Mouse (Mus musculus): ENCODE data around the gene Hspb2. TPM values are rescaled to one million over a fixed set of nuclear protein-coding genes. Genes with fewer than 3 reads are reported as not detected.
A peak's percentile ranks its signal among the peaks of the same experiment; 100 is the strongest.

Hspb2 gene
- polyA plus RNA-seq, 1 experiment from 2014 or later, result 6.9 TPM

- no peak overlapping the region for H3K27ac ChIP-seq
- no peaks in the 10 kb centered on the region for H3K9me3 ChIP-seq
- 87% methylated on average over 2 of the region's 2 CpGs for WGBS
- H3K27me3 ChIP-seq (replicated peaks), result no peaks in the 10 kb centered on the region
- no peak overlapping the region for H3K4me2 ChIP-seq
- no peak overlapping the region for H3K4me3 ChIP-seq (replicated peaks)
- no peak for ATAC-seq (ENCODE audit: insufficient read depth, low FRiP score, low read depth)
- H3K4me1 ChIP-seq, result peaks cover 14% of the 10 kb centered on the region; the same call in 1 of the 2 replicates
- H3K9ac ChIP-seq, result no peak overlapping the region
- 0 out of 2 replicates have a peak, but pooled peaks cover 5% of the 10 kb centered on the region for H3K36me3 ChIP-seq
Observed at GRCm38 (mm10) chr9:50770011-50770410, 17.9 kb upstream of the Hspb2 start.

- 4% methylated on average over 59 of the region's 59 CpGs for WGBS
- Histone ChIP-seq H3K27ac (peak within 1 kb of the TSS; percentile 96), H3K4me1 (peaks cover 9% of the 10 kb centered on the region; the same call in 1 of the 2 replicates), H3K4me2 (peak within 1 kb of the TSS; percentile 78), H3K4me3 (replicated peaks) (peak within 1 kb of the TSS; percentile 60), H3K9me3 (no peaks in the 10 kb centered on the region), H3K36me3 (0 out of 2 replicates have a peak, but pooled peaks cover 5% of the 10 kb centered on the region), H3K9ac (peak within 1 kb of the TSS; percentile 68; the same call in 1 of the 2 replicates), H3K27me3 (replicated peaks) (no peaks in the 10 kb centered on the region)
- peak; percentile 95 for ATAC-seq (ENCODE audit: insufficient read depth, low FRiP score, low read depth)
Observed at GRCm38 (mm10) chr9:50768107-50769002, 16.2 kb upstream of the Hspb2 start, which contains the start of gene Fdxacb1. Gene Fdxacb1 (plus strand): TSS chr9:50768236.

- no peak for ATAC-seq (ENCODE audit: insufficient read depth, low FRiP score, low read depth)
Observed at GRCm38 (mm10) chr9:50767531-50768106, 15.5 kb upstream of the Hspb2 start.

GRCm38 (mm10) chr9:50763331-50763730 is 11.2 kb upstream of the Hspb2 start:
- Histone ChIP-seq H3K9ac (no peak overlapping the region), H3K4me1 (0 out of 2 replicates have a peak, but pooled peaks cover 5% of the 10 kb centered on the region), H3K27ac (no peak overlapping the region), H3K9me3 (no peaks in the 10 kb centered on the region), H3K4me3 (replicated peaks) (no peak overlapping the region), H3K4me2 (no peak overlapping the region), H3K27me3 (replicated peaks) (no peaks in the 10 kb centered on the region), H3K36me3 (no peaks in the 10 kb centered on the region)
- ATAC-seq (ENCODE audit: insufficient read depth, low FRiP score, low read depth), result no peak
- 49% methylated on average over 1 of the region's 1 CpGs for WGBS

More at GRCm38 (mm10) chr9:50767531-50768106, 15.5 kb upstream of the Hspb2 start:
- Histone ChIP-seq H3K4me1 (peaks cover 9% of the 10 kb centered on the region; the same call in 1 of the 2 replicates), H3K27ac (peak overlapping the region; percentile 96), H3K36me3 (0 out of 2 replicates have a peak, but pooled peaks cover 5% of the 10 kb centered on the region), H3K4me2 (peak overlapping the region; percentile 78), H3K27me3 (replicated peaks) (no peaks in the 10 kb centered on the region), H3K9ac (peak overlapping the region; percentile 68; the same call in 1 of the 2 replicates), H3K9me3 (no peaks in the 10 kb centered on the region), H3K4me3 (replicated peaks) (peak overlapping the region; percentile 60)
- WGBS, result 4% methylated on average over 17 of the region's 17 CpGs

GRCm38 (mm10) chr9:50761520-50762243 is 9.5 kb upstream of the Hspb2 start:
- ATAC-seq (ENCODE audit: insufficient read depth, low FRiP score, low read depth), result no peak
- no peaks in the 10 kb centered on the region for H3K27me3 ChIP-seq (replicated peaks)
- no peak overlapping the region for H3K4me3 ChIP-seq (replicated peaks)
- H3K9ac ChIP-seq, result no peak overlapping the region
- no peaks in the 10 kb centered on the region for H3K4me1 ChIP-seq
- no peaks in the 10 kb centered on the region for H3K9me3 ChIP-seq
- WGBS, result 59% methylated on average over 6 of the region's 6 CpGs
- no peaks in the 10 kb centered on the region for H3K36me3 ChIP-seq
- no peak overlapping the region for H3K4me2 ChIP-seq
- H3K27ac ChIP-seq, result no peak overlapping the region

- Histone ChIP-seq H3K4me2 (no peak overlapping the region), H3K27me3 (replicated peaks) (no peaks in the 10 kb centered on the region), H3K4me1 (peaks cover 7% of the 10 kb centered on the region), H3K27ac (no peak overlapping the region), H3K9me3 (no peaks in the 10 kb centered on the region), H3K9ac (no peak overlapping the region), H3K4me3 (replicated peaks) (no peak overlapping the region), H3K36me3 (no peaks in the 10 kb centered on the region)
- no peak for ATAC-seq (ENCODE audit: insufficient read depth, low FRiP score, low read depth)
- 57% methylated on average over 5 of the region's 5 CpGs for WGBS
Observed at GRCm38 (mm10) chr9:50756711-50757110, 4.6 kb upstream of the Hspb2 start.

- Histone ChIP-seq H3K4me1 (peaks cover 11% of the 10 kb centered on the region), H3K36me3 (no peaks in the 10 kb centered on the region), H3K27ac (no peak overlapping the region), H3K4me3 (replicated peaks) (peak overlapping the region; percentile 24; the same call in 1 of the 2 replicates), H3K9me3 (no peaks in the 10 kb centered on the region), H3K9ac (no peak overlapping the region), H3K27me3 (replicated peaks) (no peaks in the 10 kb centered on the region), H3K4me2 (peak overlapping the region; percentile 36)
- no peak for ATAC-seq (ENCODE audit: insufficient read depth, low FRiP score, low read depth)
- 39% methylated on average over 7 of the region's 7 CpGs for WGBS
Observed at GRCm38 (mm10) chr9:50753947-50754346, 1.8 kb upstream of the Hspb2 start.

- Histone ChIP-seq H3K27ac (peak overlapping the region; percentile 65; the same call in 1 of the 2 replicates), H3K4me2 (peak overlapping the region; percentile 36), H3K27me3 (replicated peaks) (no peaks in the 10 kb centered on the region), H3K4me1 (peaks cover 11% of the 10 kb centered on the region), H3K4me3 (replicated peaks) (peak overlapping the region; percentile 24; the same call in 1 of the 2 replicates), H3K36me3 (no peaks in the 10 kb centered on the region), H3K9me3 (no peaks in the 10 kb centered on the region), H3K9ac (no peak overlapping the region)
- peak; percentile 66; the same call in 1 of the 2 replicates for ATAC-seq (ENCODE audit: insufficient read depth, low FRiP score, low read depth)
- WGBS, result 61% methylated on average over 17 of the region's 17 CpGs
Observed at GRCm38 (mm10) chr9:50752784-50753615, 846 bp upstream of the Hspb2 start.

- Histone ChIP-seq H3K27ac (peak within 1 kb of the TSS; percentile 65; the same call in 1 of the 2 replicates), H3K9ac (no peak within 1 kb of the TSS), H3K36me3 (no peaks in the 10 kb centered on the region), H3K4me1 (peaks cover 11% of the 10 kb centered on the region), H3K4me2 (peak within 1 kb of the TSS; percentile 36; the same call in 1 of the 2 replicates), H3K4me3 (replicated peaks) (no peak within 1 kb of the TSS), H3K9me3 (no peaks in the 10 kb centered on the region), H3K27me3 (replicated peaks) (no peaks in the 10 kb centered on the region)
- no peak; the same call in 1 of the 2 replicates for ATAC-seq (ENCODE audit: insufficient read depth, low FRiP score, low read depth)
- 72% methylated on average over 22 of the region's 22 CpGs for WGBS
Observed at GRCm38 (mm10) chr9:50751323-50751722, 831 bp downstream of the Hspb2 start, which contains the start of gene Cryab. Gene Cryab (plus strand): TSS chr9:50751325.

- no peaks in the 10 kb centered on the region for H3K9me3 ChIP-seq
- no peak for ATAC-seq (ENCODE audit: insufficient read depth, low FRiP score, low read depth)
- 73% methylated on average over 6 of the region's 6 CpGs for WGBS
Observed at GRCm38 (mm10) chr9:50750706-50751105, 1.4 kb downstream of the Hspb2 start.

More at GRCm38 (mm10) chr9:50750706-50751105, 1.4 kb downstream of the Hspb2 start:
- Histone ChIP-seq H3K9ac (no peak overlapping the region), H3K27ac (no peak overlapping the region), H3K4me2 (no peak overlapping the region), H3K27me3 (replicated peaks) (no peaks in the 10 kb centered on the region), H3K4me3 (replicated peaks) (no peak overlapping the region), H3K4me1 (peaks cover 11% of the 10 kb centered on the region), H3K36me3 (no peaks in the 10 kb centered on the region)
